Mouse (Mus musculus) heart, embryonic 11.5 days (tissue): ENCODE data around the gene Hexb. TPM values are rescaled to one million over a fixed set of nuclear protein-coding genes. Genes with fewer than 3 reads are reported as not detected.
A peak's percentile ranks its signal among the peaks of the same experiment; 100 is the strongest.
"Not testable (repeated sequence)": the region's sequence is repeated elsewhere in the genome, so short reads cannot be mapped to it uniquely, and the experiment has no call there.

Experiments used
- ATAC-seq: fragments of 200-750 bp; cut with Nextera tagmentation; replicated peaks from 2 replicates; pipeline ENCODE4 v1.8.0; 2017; ENCODE audit warnings: moderate library complexity; ENCODE audit not compliant: insufficient number of reproducible peaks, low FRiP score, low TSS enrichment
- H3K27ac ChIP-seq: fragments of 300-500 bp; sonication (generic); 2 replicates; pipeline ENCODE4 v1.5.1; 2014; ENCODE audit warnings: mild to moderate bottlenecking, low read depth, low read length
- H3K27me3 ChIP-seq: fragments of 300-500 bp; sonication (generic); 2 replicates; pipeline ENCODE4 v1.6.1; 2014; ENCODE audit warnings: mild to moderate bottlenecking, low read length, mixed read lengths; ENCODE audit not compliant: control insufficient read depth, insufficient read depth
- H3K36me3 ChIP-seq: fragments of 300-500 bp; sonication (generic); 2 replicates; pipeline ENCODE4 v1.6.1; 2014; ENCODE audit warnings: mild to moderate bottlenecking, low read length, moderate library complexity, mixed read lengths; ENCODE audit not compliant: control insufficient read depth, insufficient read depth
- H3K4me1 ChIP-seq: fragments of 300-500 bp; sonication (generic); 2 replicates; pipeline ENCODE4 v1.6.1; 2014; ENCODE audit warnings: low read length; ENCODE audit not compliant: control insufficient read depth, insufficient read depth
- H3K4me2 ChIP-seq: fragments of 300-500 bp; sonication (generic); 2 replicates; pipeline ENCODE4 v1.6.1; 2014; ENCODE audit warnings: mild to moderate bottlenecking, moderate library complexity
- H3K4me3 ChIP-seq: fragments of 300-500 bp; sonication (generic); 2 replicates; pipeline ENCODE4 v1.5.1; 2014; ENCODE audit warnings: low read depth, low read length
- H3K9ac ChIP-seq: fragments of 300-500 bp; sonication (generic); 2 replicates; pipeline ENCODE4 v1.6.1; 2014; ENCODE audit warnings: mild to moderate bottlenecking, low read depth, low read length, moderate library complexity
- H3K9me3 ChIP-seq: fragments of 300-500 bp; sonication (generic); replicated peaks from 2 replicates; pipeline ENCODE4 v1.6.1; 2016; ENCODE audit warnings: low read length; ENCODE audit not compliant: control insufficient read depth
- WGBS: fragments of 180-500 bp; shearing (Covaris S2); extraction: QIAGEN DNeasy Blood & Tissue Kit; methylation state at CpG from one replicate; pipeline ENCODE4 v1.1.7; 2014; ENCODE audit not compliant: insufficient replicate concordance; 5-methylcytosine and 5-hydroxymethylcytosine counted together
- polyA plus RNA-seq: library from polyadenylated mRNA; unstranded; fragments of >200 nt; fragmentation: Nextera tagmentation; extraction: Ambion mirVana; gene quantifications from 2 replicates; pipeline ENCODE4 v1.2.1, GENCODE M21; 2014

Hexb gene
- polyA plus RNA-seq, 1 experiment from 2014 or later: 32.3 TPM

DNA sequence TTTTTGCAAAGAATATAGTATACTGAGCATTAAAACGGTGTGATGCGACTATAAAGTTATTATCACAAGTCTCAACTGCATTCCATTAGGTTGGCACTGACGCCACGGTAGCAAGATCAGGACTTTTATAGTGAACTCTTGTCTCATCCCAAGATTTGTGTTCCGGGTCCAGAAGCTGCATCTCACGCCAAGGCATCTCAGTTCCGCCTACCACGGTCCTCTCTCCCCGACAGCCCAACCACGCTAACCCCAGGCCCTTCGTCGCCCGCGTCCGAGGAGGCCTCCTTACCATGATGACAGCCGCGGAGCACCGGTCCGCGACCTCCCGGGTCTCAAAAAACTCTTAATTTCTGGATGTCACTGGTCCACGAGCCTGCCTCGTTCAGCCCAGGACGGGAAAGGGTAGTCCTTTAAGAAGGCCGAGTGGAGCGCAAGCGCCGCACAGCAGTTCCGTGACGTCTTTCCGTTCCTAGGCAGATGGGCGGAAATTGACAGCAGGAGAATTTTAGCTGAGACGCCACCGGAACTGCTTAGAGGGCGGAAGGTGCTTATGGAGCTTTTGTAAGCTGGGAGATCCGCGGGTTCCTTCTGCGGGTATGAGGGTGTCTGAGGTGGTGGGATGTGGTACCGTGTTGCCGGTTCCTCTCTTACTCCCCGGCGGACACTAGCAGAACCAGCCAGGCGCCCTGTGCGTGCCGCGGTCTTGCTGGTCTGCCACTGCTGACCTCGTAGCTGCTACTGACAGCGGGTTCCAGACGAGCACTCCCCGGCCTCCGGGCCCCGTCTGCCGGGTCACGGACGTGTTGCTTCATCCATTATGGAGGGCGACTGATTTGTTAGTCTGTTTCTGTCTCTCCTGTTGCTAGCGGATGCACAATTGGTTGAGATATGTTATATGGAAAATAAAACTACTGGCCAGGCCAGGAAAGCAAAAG, 60.4 kb downstream of the Hexb start, which contains the start of the genes Gfm2 and Nsa2:
Gfm2 (plus strand) TSS at position 472 of the 935 bp plus-strand sequence.
Nsa2 (minus strand) TSS at position 472 of the 935 bp plus-strand sequence.
- no peaks in the 10 kb centered on the region for H3K4me1 ChIP-seq
- peak; percentile 91 for ATAC-seq

DNA sequence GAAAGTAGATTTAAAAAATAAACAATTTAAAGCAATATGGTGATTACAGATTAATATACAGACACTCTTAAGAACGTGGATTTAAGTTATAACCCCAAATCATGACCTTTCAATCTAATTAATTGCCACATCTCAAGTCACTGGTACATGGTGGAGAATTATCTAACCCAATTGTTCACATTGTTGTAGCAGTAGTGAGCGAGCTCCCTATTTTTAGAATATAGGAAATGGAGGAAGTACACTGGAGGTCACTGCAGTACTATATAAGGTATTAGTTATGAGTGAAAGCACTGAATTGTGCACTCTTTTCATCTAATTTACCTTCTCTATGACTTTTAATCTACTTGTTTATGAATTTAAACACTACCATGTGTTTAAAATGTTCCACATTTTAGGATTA, 67.7 kb downstream of the Hexb start:
- H3K4me1 ChIP-seq, H3K4me3 ChIP-seq, ATAC-seq, H3K9ac ChIP-seq, H3K27ac ChIP-seq, H3K27me3 ChIP-seq, H3K9me3 ChIP-seq, H3K36me3 ChIP-seq, H3K4me2 ChIP-seq: not testable (repeated sequence)
- no CpG with 5 or more reads among the region's 2 CpGs for WGBS

More for the DNA sequence above, 60.4 kb downstream of the Hexb start, which contains the start of the genes Gfm2 and Nsa2:
- Histone ChIP-seq H3K27ac (peak within 1 kb of the TSS; percentile 78), H3K4me2 (peak within 1 kb of the TSS; percentile 60), H3K9ac (peak within 1 kb of the TSS; percentile 85), H3K36me3 (peaks cover 7% of the 10 kb centered on the region; the same call in 1 of the 2 replicates), H3K27me3 (no peaks in the 10 kb centered on the region), H3K4me3 (peak within 1 kb of the TSS; percentile 96), H3K9me3 (no peaks in the 10 kb centered on the region)
- WGBS: 1% methylated on average over 57 of the region's 57 CpGs

DNA sequence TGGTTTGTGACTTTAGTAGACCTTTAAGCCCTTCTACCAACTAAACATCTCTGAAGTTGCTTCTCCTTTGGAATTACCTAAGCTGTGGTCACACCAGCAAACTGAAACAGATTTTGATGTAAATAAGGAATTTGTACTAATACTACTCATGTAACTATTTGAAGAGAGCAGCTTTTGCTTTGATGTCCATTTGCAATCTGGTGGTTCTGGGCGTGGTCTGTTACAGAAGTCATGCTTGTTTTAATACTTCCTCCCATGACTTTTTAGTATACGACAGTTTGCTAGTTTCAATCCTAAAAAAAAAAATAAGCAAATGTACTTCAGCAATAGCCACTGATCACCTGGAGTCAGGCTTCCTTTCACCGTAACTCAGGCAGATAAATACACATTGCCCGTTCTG, 68.5 kb downstream of the Hexb start:
- H3K4me2 ChIP-seq, H3K4me1 ChIP-seq, H3K9ac ChIP-seq, H3K27me3 ChIP-seq, H3K27ac ChIP-seq, H3K36me3 ChIP-seq, ATAC-seq, H3K9me3 ChIP-seq, H3K4me3 ChIP-seq: not testable (repeated sequence)
- WGBS: 97% methylated on average over 2 of the region's 4 CpGs

Other genes with a start within 250 kb of the Hexb start
- gene 1700029F12Rik, start 164.0 kb downstream of the Hexb start, polyA plus RNA-seq: not detected in 2 replicates
- gene Fam169a, start 131.1 kb downstream of the Hexb start, polyA plus RNA-seq: 14.2 and 15.0 TPM in 2 replicates
- 3.0 and 3.3 TPM in 2 replicates for gene Gm6169, start 99.1 kb downstream of the Hexb start, polyA plus RNA-seq
- gene Gfm2, start 60.4 kb downstream of the Hexb start, polyA plus RNA-seq: 30.3 and 37.0 TPM in 2 replicates
- 56.5 and 64.5 TPM in 2 replicates for gene Nsa2, start 60.4 kb downstream of the Hexb start, polyA plus RNA-seq
- gene Enc1, start 42.7 kb upstream of the Hexb start, polyA plus RNA-seq: 5.4 and 6.3 TPM in 2 replicates